Mouse (Mus musculus) ES-Bruce4 (cell line): ENCODE results near the gene Tbc1d30. TPM values are rescaled to one million over a fixed set of nuclear protein-coding genes. Genes with fewer than 3 reads are reported as not detected.

Experiments
- H3K27ac ChIP-seq: 2 replicates; pipeline ENCODE4 v1.5.1; 2012; ENCODE audit warnings: low read length, inconsistent platforms; ENCODE audit not compliant: insufficient read depth
- H3K27me3 ChIP-seq: 2 replicates; pipeline ENCODE4 v1.6.1; 2012; ENCODE audit warnings: mild to moderate bottlenecking, low read length, inconsistent platforms; ENCODE audit not compliant: control insufficient read depth, poor library complexity, insufficient read depth, severe bottlenecking
- H3K36me3 ChIP-seq: 2 replicates; pipeline ENCODE4 v1.6.1; 2012; ENCODE audit warnings: inconsistent platforms, mild to moderate bottlenecking, low read length, moderate library complexity; ENCODE audit not compliant: control insufficient read depth, poor library complexity, insufficient read depth, severe bottlenecking
- H3K4me1 ChIP-seq: one replicate; pipeline ENCODE4 v1.8.1; 2011; ENCODE audit warnings: low read length; ENCODE audit not compliant: control insufficient read depth, insufficient read depth
- H3K4me3 ChIP-seq: 2 replicates; pipeline ENCODE4 v1.5.1; 2011; ENCODE audit warnings: low read depth, mild to moderate bottlenecking, low read length
- H3K9ac ChIP-seq: 2 replicates; pipeline ENCODE4 v1.6.1; 2012; ENCODE audit warnings: low read depth, mild to moderate bottlenecking, inconsistent platforms; ENCODE audit not compliant: poor library complexity, severe bottlenecking
- H3K9me3 ChIP-seq: replicated peaks from 2 replicates; pipeline ENCODE4 v1.6.1; 2012; ENCODE audit warnings: mild to moderate bottlenecking, low read length, inconsistent platforms; ENCODE audit not compliant: control insufficient read depth, poor library complexity, insufficient read depth, severe bottlenecking
- CTCF ChIP-seq: IDR thresholded peaks from one replicate; pipeline ENCODE4 v1.8.1; 2011; ENCODE audit warnings: low read depth, low read length
- EP300 ChIP-seq: IDR thresholded peaks from 2 replicates; pipeline ENCODE4 v1.6.1; 2011; ENCODE audit warnings: low read depth, low read length; ENCODE audit not compliant: insufficient read depth
- POLR2A ChIP-seq: IDR thresholded peaks from one replicate; pipeline ENCODE4 v1.8.1; 2011; ENCODE audit warnings: low read length; ENCODE audit not compliant: insufficient read depth
- polyA plus RNA-seq: library from polyadenylated mRNA; stranded (reverse); fragments of >200 nt; gene quantifications from 2 replicates; pipeline ENCODE4 v1.2.4, GENCODE M21; 2011; ENCODE audit warnings: low read depth; ENCODE audit not compliant: missing spikeins, insufficient read depth, insufficient read length

Tbc1d30 gene
- polyA plus RNA-seq, result not detected in 2 replicates

DNA sequence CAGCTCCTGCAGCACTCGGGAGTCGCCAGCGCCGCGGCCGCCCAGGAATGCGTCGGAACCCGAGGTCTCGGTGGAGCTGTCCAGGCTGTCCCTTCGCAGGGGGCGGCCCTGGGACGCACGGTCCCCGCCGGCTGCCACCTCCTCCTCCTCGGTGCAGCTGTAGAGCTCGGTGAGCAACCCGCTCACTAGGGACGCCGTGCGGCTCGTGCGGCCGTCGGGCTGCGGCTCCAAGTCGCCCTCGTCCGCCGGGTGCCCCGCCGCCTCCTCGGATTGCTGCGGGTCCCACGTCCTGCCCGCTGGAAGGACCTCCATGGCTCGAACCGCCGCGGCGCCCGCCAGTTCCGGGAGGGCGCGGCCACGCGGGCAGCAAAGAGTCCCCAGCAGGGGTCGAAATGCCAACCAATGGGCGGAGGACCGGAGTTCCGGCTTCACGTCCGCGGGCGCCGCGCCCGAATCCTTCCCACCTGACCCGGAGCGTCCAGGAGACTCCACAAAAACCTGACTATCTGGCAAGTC is at the start of gene Tbc1d30:
Tbc1d30 (minus strand) TSS at position 213 of the 516 bp plus-strand sequence.
- TF ChIP-seq EP300, result no peak
- no peak for TF ChIP-seq POLR2A
- no peak for TF ChIP-seq CTCF
- H3K27me3 ChIP-seq, result peaks cover 14% of the 10 kb centered on the region

DNA sequence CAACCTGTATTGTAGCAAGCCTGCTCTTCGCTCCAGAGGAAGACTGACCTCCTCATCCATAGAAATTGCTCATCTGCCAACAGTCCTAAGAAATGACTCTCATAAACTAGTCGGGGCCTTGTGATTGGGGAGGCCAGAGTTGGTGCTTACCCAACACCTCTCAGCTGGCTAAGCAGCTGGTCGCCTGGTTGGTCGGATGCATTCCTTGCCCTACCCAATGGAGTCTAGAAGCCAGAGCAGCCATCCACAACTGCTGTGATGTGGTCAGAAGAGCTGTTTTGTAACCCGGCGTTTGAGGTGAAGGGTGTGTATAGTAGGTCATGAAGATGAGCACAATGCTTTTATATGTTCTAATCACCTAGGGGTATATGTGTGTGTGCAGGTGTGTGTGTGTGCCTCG is 47.5 kb upstream of the Tbc1d30 start:
- Histone ChIP-seq H3K36me3 (no peaks in the 10 kb centered on the region), H3K4me3 (no peak overlapping the region), H3K4me1 (peaks cover 10% of the 10 kb centered on the region), H3K9me3 (no peaks in the 10 kb centered on the region), H3K27ac (no peak overlapping the region), H3K9ac (no peak overlapping the region), H3K27me3 (no peaks in the 10 kb centered on the region)
- no peak for TF ChIP-seq POLR2A
- TF ChIP-seq EP300, result no peak
- TF ChIP-seq CTCF, result no peak

More for the DNA sequence above, at the start of gene Tbc1d30:
- Histone ChIP-seq H3K4me3 (peak within 1 kb of the TSS; percentile 60), H3K9ac (peak within 1 kb of the TSS; percentile 8; the same call in 1 of the 2 replicates), H3K4me1 (no peaks in the 10 kb centered on the region), H3K9me3 (peaks cover 7% of the 10 kb centered on the region), H3K27ac (no peak within 1 kb of the TSS), H3K36me3 (no peaks in the 10 kb centered on the region)

DNA sequence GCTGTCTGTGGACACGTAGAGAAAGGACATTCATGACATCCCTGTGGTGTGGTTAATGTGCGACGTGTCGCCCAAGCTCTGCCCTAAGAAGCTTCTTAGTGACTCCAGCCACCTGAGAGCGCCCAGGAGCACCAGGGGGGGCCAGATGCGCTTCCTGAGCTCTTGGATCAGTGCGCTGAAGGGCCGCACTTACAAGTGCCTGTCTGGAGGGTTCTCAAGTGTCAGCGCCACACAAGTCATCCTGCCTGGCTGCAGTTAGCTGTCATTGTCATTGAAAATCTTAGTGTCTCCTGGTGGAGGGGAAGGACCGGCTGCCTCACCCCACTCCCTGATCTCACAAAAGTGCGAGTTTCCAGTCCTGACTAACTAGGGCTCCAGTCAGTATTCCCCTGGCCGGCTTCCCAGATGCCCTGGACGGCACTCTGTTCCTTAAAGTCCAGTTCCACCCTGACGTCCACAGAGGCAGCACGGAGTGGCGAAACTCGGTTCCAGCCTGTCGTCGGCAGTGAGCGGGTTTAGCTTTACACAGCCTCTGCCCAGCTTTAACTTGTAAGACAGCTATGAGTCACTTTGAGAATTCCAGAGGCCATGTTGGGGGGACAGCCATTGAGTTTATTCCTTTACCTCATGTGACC is 44.6 kb upstream of the Tbc1d30 start:
- H3K27ac ChIP-seq, result no peak overlapping the region
- no peaks in the 10 kb centered on the region for H3K27me3 ChIP-seq
- H3K4me3 ChIP-seq, result no peak overlapping the region
- no peaks in the 10 kb centered on the region for H3K9me3 ChIP-seq
- peaks cover 2% of the 10 kb centered on the region for H3K4me1 ChIP-seq
- TF ChIP-seq CTCF (no peak), POLR2A (no peak), EP300 (no peak)
- peaks cover 5% of the 10 kb centered on the region; the same call in 1 of the 2 replicates for H3K36me3 ChIP-seq
- H3K9ac ChIP-seq, result no peak overlapping the region

DNA sequence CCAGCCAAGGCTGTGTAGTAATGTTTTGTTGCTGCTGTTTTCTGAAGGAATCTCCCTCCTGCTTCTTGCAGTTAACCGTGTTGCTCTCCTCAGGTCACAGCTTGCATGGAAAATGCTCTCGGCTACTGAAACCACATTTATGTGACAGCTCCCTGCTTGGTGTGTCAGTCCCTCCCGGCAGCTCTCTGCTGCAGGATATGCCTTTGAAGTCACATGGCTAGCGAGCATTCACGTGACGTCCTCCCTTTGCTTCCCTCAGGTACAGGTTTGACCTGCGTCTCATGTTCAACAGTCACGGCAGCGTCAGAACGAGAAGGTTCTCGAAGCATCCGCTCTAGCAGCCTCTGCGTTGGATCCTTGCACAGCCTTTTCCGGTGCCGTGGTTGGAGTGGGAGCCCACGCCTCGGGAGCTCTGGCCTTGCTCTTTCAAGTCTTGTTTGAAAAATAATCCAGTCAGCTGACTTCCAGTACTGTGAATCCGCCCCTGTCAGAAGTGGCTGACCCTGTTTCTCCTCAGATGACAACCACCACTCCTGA is 43.8 kb upstream of the Tbc1d30 start:
- TF ChIP-seq POLR2A, result no peak
- TF ChIP-seq EP300, result no peak
- TF ChIP-seq CTCF, result no peak
- no peaks in the 10 kb centered on the region for H3K9me3 ChIP-seq
- no peak overlapping the region for H3K4me3 ChIP-seq
- H3K9ac ChIP-seq, result no peak overlapping the region
- peaks cover 2% of the 10 kb centered on the region for H3K4me1 ChIP-seq
- H3K36me3 ChIP-seq, result peaks cover 5% of the 10 kb centered on the region; the same call in 1 of the 2 replicates
- no peaks in the 10 kb centered on the region for H3K27me3 ChIP-seq
- H3K27ac ChIP-seq, result no peak overlapping the region

DNA sequence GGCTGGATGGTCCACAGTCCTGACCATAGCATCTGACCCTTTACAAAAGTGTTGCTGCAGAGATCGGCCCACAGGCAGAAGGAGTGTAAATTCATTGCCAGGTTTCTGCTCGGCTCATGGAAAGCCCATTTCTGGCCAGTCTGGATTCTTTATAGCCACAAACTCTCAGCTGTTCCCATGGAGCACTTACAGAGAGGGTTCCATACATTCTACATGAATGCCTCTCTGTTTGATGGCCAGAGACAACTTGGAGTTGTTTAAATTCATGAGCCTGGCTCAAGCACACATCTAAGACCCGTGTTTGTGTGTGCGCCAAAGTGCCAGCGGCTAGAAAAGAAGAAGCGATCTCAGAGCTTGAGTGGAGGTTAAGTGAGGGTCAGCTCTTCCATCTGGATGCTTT is 43.2 kb upstream of the Tbc1d30 start:
- H3K4me1 ChIP-seq, result peaks cover 2% of the 10 kb centered on the region
- no peaks in the 10 kb centered on the region for H3K27me3 ChIP-seq
- H3K36me3 ChIP-seq, result peaks cover 5% of the 10 kb centered on the region; the same call in 1 of the 2 replicates
- H3K9ac ChIP-seq, result no peak overlapping the region
- no peak overlapping the region for H3K4me3 ChIP-seq
- H3K9me3 ChIP-seq, result no peaks in the 10 kb centered on the region
- H3K27ac ChIP-seq, result no peak overlapping the region
- TF ChIP-seq EP300 (no peak), POLR2A (no peak), CTCF (no peak)

DNA sequence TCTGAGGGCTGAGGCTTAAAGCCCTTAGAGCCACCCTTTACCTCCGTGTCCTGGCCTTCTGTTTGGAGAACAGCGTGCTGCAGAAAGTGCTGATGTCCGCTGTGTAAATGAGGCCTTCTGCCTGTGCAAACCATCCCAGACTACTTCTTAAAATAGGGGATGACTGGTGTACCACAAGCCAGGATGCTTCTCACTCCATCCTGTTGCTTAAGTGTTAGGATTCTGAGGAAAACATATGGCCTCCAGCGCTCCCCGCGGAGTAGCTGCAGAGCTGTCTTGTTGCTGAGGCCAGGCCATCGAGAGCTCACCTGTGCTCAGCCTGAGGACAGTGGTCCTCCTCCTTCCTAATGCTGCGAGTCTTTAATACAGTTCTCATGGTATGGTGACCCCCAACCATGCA is 40.8 kb upstream of the Tbc1d30 start:
- H3K4me3 ChIP-seq, result no peak overlapping the region
- TF ChIP-seq POLR2A, result no peak
- TF ChIP-seq EP300, result no peak
- TF ChIP-seq CTCF, result no peak
- no peak overlapping the region for H3K9ac ChIP-seq
- H3K4me1 ChIP-seq, result peaks cover 2% of the 10 kb centered on the region
- H3K27me3 ChIP-seq, result no peaks in the 10 kb centered on the region
- no peaks in the 10 kb centered on the region for H3K9me3 ChIP-seq
- H3K27ac ChIP-seq, result no peak overlapping the region
- peaks cover 5% of the 10 kb centered on the region; the same call in 1 of the 2 replicates for H3K36me3 ChIP-seq
